Mouse (Mus musculus) limb, embryonic 14.5 days (tissue): ENCODE data around the gene Gm10447. TPM values are rescaled to one million over a fixed set of nuclear protein-coding genes. Genes with fewer than 3 reads are reported as not detected.
A peak's percentile ranks its signal among the peaks of the same experiment; 100 is the strongest.

Experiments used
- ATAC-seq: fragments of 200-750 bp; cut with Nextera tagmentation; 2 replicates; pipeline ENCODE4 v1.8.0; 2017; ENCODE audit warnings: low read depth, moderate number of reproducible peaks, moderate TSS enrichment; ENCODE audit not compliant: low FRiP score
- DNase-seq: peaks from one replicate; pipeline ENCODE4 v3.0.0-alpha.2; 2015; ENCODE audit warnings: low spot score
- H3K27ac ChIP-seq: fragments of 300-500 bp; sonication (generic); replicated peaks from 2 replicates; pipeline ENCODE4 v1.5.1; 2014; ENCODE audit warnings: low read depth, mild to moderate bottlenecking, low read length, moderate library complexity, mixed read lengths
- H3K27me3 ChIP-seq: fragments of 300-500 bp; sonication (generic); 2 replicates; pipeline ENCODE4 v1.6.1; 2014; ENCODE audit warnings: low read length, mixed read lengths; ENCODE audit not compliant: control insufficient read depth, insufficient read depth
- H3K36me3 ChIP-seq: fragments of 300-500 bp; sonication (generic); 2 replicates; pipeline ENCODE4 v1.6.1; 2014; ENCODE audit warnings: mild to moderate bottlenecking, low read length, moderate library complexity, mixed read lengths; ENCODE audit not compliant: control insufficient read depth, insufficient read depth
- H3K4me1 ChIP-seq: fragments of 300-500 bp; sonication (generic); 2 replicates; pipeline ENCODE4 v1.6.1; 2014; ENCODE audit warnings: antibody characterized with exemption, low read length, mixed read lengths; ENCODE audit not compliant: control insufficient read depth, insufficient read depth
- H3K4me2 ChIP-seq: fragments of 300-500 bp; sonication (generic); replicated peaks from 2 replicates; pipeline ENCODE4 v1.6.1; 2014; ENCODE audit warnings: low read depth, mild to moderate bottlenecking, low read length, moderate library complexity; ENCODE audit not compliant: severe bottlenecking
- H3K4me3 ChIP-seq: fragments of 300-500 bp; sonication (generic); replicated peaks from 2 replicates; pipeline ENCODE4 v1.5.1; 2014; ENCODE audit warnings: low read length
- H3K9ac ChIP-seq: fragments of 300-500 bp; sonication (generic); 2 replicates; pipeline ENCODE4 v1.6.1; 2014; ENCODE audit warnings: mild to moderate bottlenecking, low read depth, low read length, moderate library complexity; ENCODE audit not compliant: severe bottlenecking
- H3K9me3 ChIP-seq: fragments of 300-500 bp; sonication (generic); 2 replicates; pipeline ENCODE4 v1.6.1; 2016; ENCODE audit warnings: low read length; ENCODE audit not compliant: control insufficient read depth
- POLR2A ChIP-seq: fragments of 200-500 bp; IDR thresholded peaks from 2 replicates; pipeline ENCODE4 v1.8.0; 2012; ENCODE audit warnings: inconsistent platforms, mild to moderate bottlenecking, moderate library complexity, borderline replicate concordance; ENCODE audit not compliant: insufficient read depth, insufficient read length; ENCODE audit errors: extremely low read depth
- WGBS: fragments of 180-500 bp; shearing (Covaris S2); extraction: QIAGEN DNeasy Blood & Tissue Kit; methylation state at CpG from one replicate; pipeline ENCODE4 v1.1.7; 2014; 5-methylcytosine and 5-hydroxymethylcytosine counted together
- polyA plus RNA-seq, 2 experiments: library from polyadenylated mRNA; depleted of rRNA in 1 of 2; stranded (reverse) in 1 of 2; unstranded in 1 of 2; fragments of >200 nt; fragmentation: Nextera tagmentation in 1 of 2; extraction: Ambion mirVana in 1 of 2; gene quantifications; 2 replicates each; pipeline versions ENCODE4 v1.2.1 to v1.2.3; 2012 to 2014

Gm10447 gene
- polyA plus RNA-seq, 2 experiments, result 0.41 TPM; not detected in 1

GRCm38 (mm10) chr11:53491954-53492401, 35.1 kb upstream of the Gm10447 start:
- Histone ChIP-seq H3K27ac (no peak overlapping the region), H3K4me2 (no peak overlapping the region), H3K36me3 (no peaks in the 10 kb centered on the region), H3K9me3 (no peaks in the 10 kb centered on the region), H3K4me1 (peaks cover 7% of the 10 kb centered on the region; the same call in 1 of the 2 replicates), H3K9ac (no peak overlapping the region), H3K27me3 (peaks cover 5% of the 10 kb centered on the region; the same call in 1 of the 2 replicates), H3K4me3 (no peak overlapping the region)
- ATAC-seq (no peak), DNase-seq (no peak)
- TF ChIP-seq POLR2A, result no peak
- 35% methylated on average over 8 of the region's 8 CpGs for WGBS

GRCm38 (mm10) chr11:53489421-53489820, 32.5 kb upstream of the Gm10447 start:
- no peaks in the 10 kb centered on the region for H3K36me3 ChIP-seq
- DNase-seq (no peak), ATAC-seq (no peak)
- no peak overlapping the region for H3K4me2 ChIP-seq
- 88% methylated on average over 9 of the region's 9 CpGs for WGBS
- no peaks in the 10 kb centered on the region for H3K9me3 ChIP-seq
- no peak overlapping the region for H3K4me3 ChIP-seq
- no peak overlapping the region for H3K27ac ChIP-seq
- TF ChIP-seq POLR2A, result no peak
- peaks cover 7% of the 10 kb centered on the region; the same call in 1 of the 2 replicates for H3K27me3 ChIP-seq
- H3K9ac ChIP-seq, result no peak overlapping the region
- 0 out of 2 replicates have a peak, but pooled peaks cover 6% of the 10 kb centered on the region for H3K4me1 ChIP-seq

GRCm38 (mm10) chr11:53489007-53489406, 32.1 kb upstream of the Gm10447 start:
- H3K4me1 ChIP-seq, result 0 out of 2 replicates have a peak, but pooled peaks cover 6% of the 10 kb centered on the region
- H3K27me3 ChIP-seq, result peaks cover 7% of the 10 kb centered on the region; the same call in 1 of the 2 replicates
- no peaks in the 10 kb centered on the region for H3K36me3 ChIP-seq
- H3K9ac ChIP-seq, result no peak overlapping the region
- no peak overlapping the region for H3K27ac ChIP-seq
- no peak overlapping the region for H3K4me3 ChIP-seq
- H3K4me2 ChIP-seq, result no peak overlapping the region
- DNase-seq (no peak), ATAC-seq (no peak)
- no peak for TF ChIP-seq POLR2A
- no peaks in the 10 kb centered on the region for H3K9me3 ChIP-seq
- 95% methylated on average over 5 of the region's 5 CpGs for WGBS

GRCm38 (mm10) chr11:53486822-53487594, 30.1 kb upstream of the Gm10447 start:
- no peak for ATAC-seq
- H3K9me3 ChIP-seq, result no peaks in the 10 kb centered on the region
- 9% methylated on average over 27 of the region's 27 CpGs for WGBS
- DNase-seq, result no peak
- no peak overlapping the region for H3K27ac ChIP-seq
- peak overlapping the region; percentile 40 for H3K4me2 ChIP-seq
- no peak overlapping the region; the same call in 1 of the 2 replicates for H3K9ac ChIP-seq
- TF ChIP-seq POLR2A, result no peak
- peaks cover 7% of the 10 kb centered on the region; the same call in 1 of the 2 replicates for H3K27me3 ChIP-seq
- H3K4me1 ChIP-seq, result 0 out of 2 replicates have a peak, but pooled peaks cover 6% of the 10 kb centered on the region
- H3K36me3 ChIP-seq, result no peaks in the 10 kb centered on the region
- peak overlapping the region; percentile 23 for H3K4me3 ChIP-seq

DNA sequence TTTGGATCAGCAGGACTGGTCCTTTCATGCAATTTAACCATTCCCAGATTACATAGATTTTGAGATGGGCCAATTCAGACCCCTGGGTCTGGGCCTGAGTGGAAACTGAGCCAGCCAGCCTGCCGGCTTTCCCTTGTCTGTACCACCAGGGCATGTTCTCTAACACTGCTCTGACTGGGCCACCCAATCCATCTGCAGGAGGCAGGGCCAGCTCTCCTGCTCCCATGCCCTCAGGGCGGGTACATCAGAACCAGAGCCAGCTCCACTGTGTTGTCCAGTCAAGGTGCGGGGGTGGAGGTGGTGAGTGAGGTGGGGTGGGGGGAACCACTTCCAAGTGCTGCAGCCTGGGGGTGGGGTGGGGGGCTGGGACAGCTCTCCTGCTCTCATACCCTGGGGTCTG, 29.4 kb upstream of the Gm10447 start:
- Histone ChIP-seq H3K36me3 (no peaks in the 10 kb centered on the region), H3K27me3 (peaks cover 9% of the 10 kb centered on the region), H3K9ac (no peak overlapping the region), H3K4me1 (0 out of 2 replicates have a peak, but pooled peaks cover 6% of the 10 kb centered on the region), H3K9me3 (no peaks in the 10 kb centered on the region), H3K27ac (no peak overlapping the region), H3K4me3 (no peak overlapping the region), H3K4me2 (no peak overlapping the region)
- TF ChIP-seq POLR2A, result no peak
- DNase-seq (no peak), ATAC-seq (no peak)
- WGBS, result 53% methylated on average over 3 of the region's 3 CpGs
